Mouse (Mus musculus) liver, postnatal 0 days (tissue): Measurements from ENCODE around the gene B3gat1.

ENCODE experiments used
- CTCF ChIP-seq: sonication (generic); IDR thresholded peaks from 2 replicates; pipeline ENCODE4 v1.5.1; 2016; ENCODE audit warnings: antibody characterized with exemption, low read depth
- EP300 ChIP-seq: IDR thresholded peaks from 2 replicates; pipeline ENCODE4 v1.6.1; 2016; ENCODE audit warnings: antibody characterized with exemption, low read depth, mild to moderate bottlenecking

DNA sequence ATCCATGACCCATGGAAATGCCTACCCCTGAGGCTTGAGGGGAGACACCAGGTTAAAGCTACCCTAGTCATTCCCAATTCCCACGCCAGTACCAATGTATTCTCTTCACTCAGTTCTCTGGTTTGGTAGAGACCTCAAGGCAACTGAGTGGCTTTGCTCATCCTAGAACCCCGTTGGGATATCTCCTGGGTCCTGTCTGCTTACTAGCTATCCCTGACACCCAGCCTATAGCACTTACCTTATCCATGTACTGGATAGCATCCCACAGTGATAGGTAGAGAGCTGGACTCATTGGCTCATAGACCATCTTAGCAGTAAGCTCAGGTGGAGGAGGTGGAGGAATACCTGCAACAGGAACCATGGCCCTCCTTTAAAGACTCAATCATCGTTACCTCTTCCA lies 34.7 kb downstream of the B3gat1 start:
- TF ChIP-seq EP300, result no peak
- TF ChIP-seq CTCF, result no peak
